Mouse (Mus musculus) ES-Bruce4 (cell line): ENCODE data around the gene Tenm4. TPM values are rescaled to one million over a fixed set of nuclear protein-coding genes. Genes with fewer than 3 reads are reported as not detected.

ENCODE experiments used
- H3K27ac ChIP-seq: 2 replicates; pipeline ENCODE4 v1.5.1; 2012; ENCODE audit warnings: low read length, inconsistent platforms; ENCODE audit not compliant: insufficient read depth
- H3K27me3 ChIP-seq: 2 replicates; pipeline ENCODE4 v1.6.1; 2012; ENCODE audit warnings: mild to moderate bottlenecking, low read length, inconsistent platforms; ENCODE audit not compliant: control insufficient read depth, poor library complexity, insufficient read depth, severe bottlenecking
- H3K36me3 ChIP-seq: 2 replicates; pipeline ENCODE4 v1.6.1; 2012; ENCODE audit warnings: inconsistent platforms, mild to moderate bottlenecking, low read length, moderate library complexity; ENCODE audit not compliant: control insufficient read depth, poor library complexity, insufficient read depth, severe bottlenecking
- H3K4me1 ChIP-seq: one replicate; pipeline ENCODE4 v1.8.1; 2011; ENCODE audit warnings: low read length; ENCODE audit not compliant: control insufficient read depth, insufficient read depth
- H3K4me3 ChIP-seq: 2 replicates; pipeline ENCODE4 v1.5.1; 2011; ENCODE audit warnings: low read depth, mild to moderate bottlenecking, low read length
- H3K9ac ChIP-seq: 2 replicates; pipeline ENCODE4 v1.6.1; 2012; ENCODE audit warnings: low read depth, mild to moderate bottlenecking, inconsistent platforms; ENCODE audit not compliant: poor library complexity, severe bottlenecking
- H3K9me3 ChIP-seq: replicated peaks from 2 replicates; pipeline ENCODE4 v1.6.1; 2012; ENCODE audit warnings: mild to moderate bottlenecking, low read length, inconsistent platforms; ENCODE audit not compliant: control insufficient read depth, poor library complexity, insufficient read depth, severe bottlenecking
- CTCF ChIP-seq: IDR thresholded peaks from one replicate; pipeline ENCODE4 v1.8.1; 2011; ENCODE audit warnings: low read depth, low read length
- EP300 ChIP-seq: IDR thresholded peaks from 2 replicates; pipeline ENCODE4 v1.6.1; 2011; ENCODE audit warnings: low read depth, low read length; ENCODE audit not compliant: insufficient read depth
- POLR2A ChIP-seq: IDR thresholded peaks from one replicate; pipeline ENCODE4 v1.8.1; 2011; ENCODE audit warnings: low read length; ENCODE audit not compliant: insufficient read depth
- polyA plus RNA-seq: library from polyadenylated mRNA; stranded (reverse); fragments of >200 nt; gene quantifications from 2 replicates; pipeline ENCODE4 v1.2.4, GENCODE M21; 2011; ENCODE audit warnings: low read depth; ENCODE audit not compliant: missing spikeins, insufficient read depth, insufficient read length

Tenm4 gene
- polyA plus RNA-seq, 1 experiment: 4.8 TPM

DNA sequence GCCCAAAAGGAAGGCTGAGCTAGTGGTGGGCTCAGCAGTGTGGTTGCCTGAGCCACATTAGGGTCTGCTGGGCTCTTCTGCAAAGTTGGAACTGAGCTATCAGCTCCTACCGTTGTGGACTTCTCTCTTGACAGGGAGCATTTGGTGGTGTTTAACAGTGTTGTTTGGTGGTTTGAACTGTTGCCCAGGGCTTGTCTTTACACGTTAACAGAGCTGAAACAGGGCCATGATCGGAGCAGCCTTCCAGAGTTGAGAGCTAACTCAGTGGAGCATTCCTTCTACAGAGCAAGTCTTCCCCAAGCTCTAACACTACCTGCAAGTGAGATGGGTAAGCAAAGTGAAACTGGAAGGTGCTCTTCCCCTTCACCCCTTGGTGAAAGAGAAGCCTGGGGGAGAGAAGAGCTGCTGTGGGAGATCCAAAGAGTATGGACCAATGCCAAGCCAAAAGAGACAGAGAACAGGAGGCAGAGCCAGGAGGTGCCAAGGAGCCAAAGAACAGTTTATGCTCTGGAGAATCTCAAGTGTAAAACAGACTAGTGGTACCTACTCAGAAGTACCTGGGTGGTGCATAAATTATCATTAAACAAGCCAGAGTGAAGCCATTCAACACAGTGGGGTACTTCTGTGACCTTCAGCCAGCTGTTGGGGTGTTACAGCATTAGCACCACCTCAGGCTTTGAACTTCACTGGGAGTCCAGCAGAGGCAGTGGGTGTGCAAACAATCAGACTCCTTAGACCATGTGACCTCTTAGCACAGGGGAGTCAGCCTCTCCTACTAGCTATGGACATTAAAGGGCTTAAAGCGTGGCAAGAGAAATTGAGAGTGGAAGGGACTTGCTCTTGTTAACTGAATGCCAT, 71.5 kb downstream of the Tenm4 start:
- H3K4me3 ChIP-seq: no peak overlapping the region
- TF ChIP-seq EP300 (peak; percentile 65; the same call in 1 of the 2 replicates), POLR2A (no peak)

DNA sequence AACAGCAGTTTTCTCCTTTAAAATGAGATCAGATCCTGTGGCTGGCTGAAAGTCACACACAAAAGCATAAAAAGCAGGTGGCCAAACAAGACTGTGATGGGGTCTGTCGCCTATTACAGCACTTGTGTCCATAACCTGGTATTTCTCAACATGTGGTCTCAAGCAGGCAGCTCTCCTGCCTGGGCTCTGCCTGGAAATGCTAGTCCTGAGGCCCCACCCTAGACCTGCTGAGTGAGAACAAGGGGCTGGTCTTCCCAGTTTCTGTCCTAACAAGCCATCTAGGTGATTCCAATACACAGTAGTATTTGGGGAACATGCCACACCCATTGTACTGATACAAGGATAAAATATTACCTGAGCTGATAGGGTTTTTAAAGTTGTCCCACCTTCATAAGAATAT, 73.8 kb downstream of the Tenm4 start:
- no peaks in the 10 kb centered on the region for H3K9me3 ChIP-seq
- no peaks in the 10 kb centered on the region for H3K27me3 ChIP-seq
- peak overlapping the region; percentile 82 for H3K27ac ChIP-seq
- TF ChIP-seq EP300 (peak; percentile 62; the same call in 1 of the 2 replicates), POLR2A (no peak), CTCF (no peak)
- no peak overlapping the region for H3K4me3 ChIP-seq
- H3K4me1 ChIP-seq: no peaks in the 10 kb centered on the region
- H3K36me3 ChIP-seq: no peaks in the 10 kb centered on the region
- H3K9ac ChIP-seq: 0 out of 2 replicates have a peak overlapping the region, but pooled peaks have one; percentile 21

More for the DNA sequence above, 71.5 kb downstream of the Tenm4 start:
- no peak overlapping the region for H3K9ac ChIP-seq
- peak overlapping the region; percentile 48 for H3K27ac ChIP-seq
- H3K36me3 ChIP-seq: no peaks in the 10 kb centered on the region
- H3K9me3 ChIP-seq: no peaks in the 10 kb centered on the region
- no peaks in the 10 kb centered on the region for H3K4me1 ChIP-seq
- no peaks in the 10 kb centered on the region for H3K27me3 ChIP-seq

DNA sequence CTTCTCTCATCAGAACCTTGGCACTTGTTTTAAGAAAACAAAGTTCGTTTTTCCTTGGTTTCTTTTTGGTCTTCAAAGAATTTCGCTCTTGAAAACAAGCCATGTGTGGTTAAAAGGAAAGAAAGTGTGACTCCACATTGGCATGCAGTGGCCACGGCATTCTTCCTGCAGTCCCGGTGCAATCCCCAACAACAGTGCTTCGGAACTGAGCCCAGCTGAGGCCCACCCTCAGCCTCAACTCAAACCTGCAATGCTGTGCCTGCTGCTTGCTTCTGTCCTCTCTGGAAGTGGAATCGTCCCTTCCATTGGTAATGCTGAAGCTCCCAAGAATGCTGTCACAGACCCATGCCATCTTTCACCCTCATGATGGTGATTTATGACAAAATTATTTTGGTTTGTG, 88.6 kb downstream of the Tenm4 start:
- Histone ChIP-seq H3K27ac (no peak overlapping the region), H3K9ac (no peak overlapping the region), H3K4me1 (no peaks in the 10 kb centered on the region), H3K36me3 (no peaks in the 10 kb centered on the region), H3K4me3 (no peak overlapping the region), H3K27me3 (no peaks in the 10 kb centered on the region), H3K9me3 (no peaks in the 10 kb centered on the region; the same call in 1 of the 2 replicates)
- TF ChIP-seq CTCF (no peak), POLR2A (no peak), EP300 (no peak)

DNA sequence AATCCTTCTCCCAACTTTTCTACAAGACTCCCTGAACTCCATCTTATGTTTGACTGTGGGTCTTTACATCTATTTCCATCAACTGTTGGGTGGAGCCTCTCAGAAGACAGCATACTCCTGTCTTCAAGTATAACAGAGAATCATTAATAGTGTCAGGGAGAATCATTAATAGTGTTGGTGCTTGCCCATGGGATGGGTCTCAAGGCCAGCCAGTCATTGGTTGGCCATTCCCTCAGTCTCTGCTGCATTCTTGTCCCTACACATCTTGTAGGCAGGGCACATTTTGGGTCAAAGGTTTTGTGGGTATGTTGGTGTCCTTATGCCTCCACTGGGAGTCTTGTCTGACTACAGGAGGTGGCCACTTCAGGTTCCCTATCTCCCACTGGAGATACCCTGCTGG, 91.1 kb downstream of the Tenm4 start:
- Histone ChIP-seq H3K36me3 (no peaks in the 10 kb centered on the region), H3K4me1 (no peaks in the 10 kb centered on the region), H3K27ac (no peak overlapping the region), H3K27me3 (no peaks in the 10 kb centered on the region), H3K9ac (no peak overlapping the region), H3K4me3 (no peak overlapping the region), H3K9me3 (no peaks in the 10 kb centered on the region; the same call in 1 of the 2 replicates)
- no peak for TF ChIP-seq POLR2A
- no peak for TF ChIP-seq CTCF

DNA sequence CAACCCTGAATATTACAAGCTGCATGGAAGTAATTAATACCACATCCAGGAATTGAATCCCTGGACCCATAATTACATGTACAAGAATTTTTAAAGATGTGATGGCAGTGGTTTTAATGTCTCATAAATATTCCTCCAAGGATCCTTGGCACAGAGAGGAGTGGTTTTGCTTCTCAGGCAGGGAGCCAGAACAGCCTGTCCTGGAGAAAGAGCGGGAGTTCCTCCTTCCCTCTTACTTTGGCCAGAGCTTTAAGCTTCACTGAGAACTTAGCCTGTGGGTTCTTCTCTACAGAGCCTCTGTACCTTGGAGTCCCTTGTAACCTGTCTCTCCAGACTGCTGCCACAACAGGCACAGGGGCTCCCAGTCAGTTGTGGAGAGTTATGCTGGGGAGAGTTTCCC, 94.9 kb downstream of the Tenm4 start:
- H3K36me3 ChIP-seq: no peaks in the 10 kb centered on the region
- no peak for TF ChIP-seq POLR2A
- TF ChIP-seq CTCF: no peak
- no peak for TF ChIP-seq EP300
- no peak overlapping the region for H3K27ac ChIP-seq
- H3K27me3 ChIP-seq: no peaks in the 10 kb centered on the region
- no peak overlapping the region for H3K9ac ChIP-seq
- no peaks in the 10 kb centered on the region for H3K4me1 ChIP-seq
- no peaks in the 10 kb centered on the region; the same call in 1 of the 2 replicates for H3K9me3 ChIP-seq
- no peak overlapping the region for H3K4me3 ChIP-seq

DNA sequence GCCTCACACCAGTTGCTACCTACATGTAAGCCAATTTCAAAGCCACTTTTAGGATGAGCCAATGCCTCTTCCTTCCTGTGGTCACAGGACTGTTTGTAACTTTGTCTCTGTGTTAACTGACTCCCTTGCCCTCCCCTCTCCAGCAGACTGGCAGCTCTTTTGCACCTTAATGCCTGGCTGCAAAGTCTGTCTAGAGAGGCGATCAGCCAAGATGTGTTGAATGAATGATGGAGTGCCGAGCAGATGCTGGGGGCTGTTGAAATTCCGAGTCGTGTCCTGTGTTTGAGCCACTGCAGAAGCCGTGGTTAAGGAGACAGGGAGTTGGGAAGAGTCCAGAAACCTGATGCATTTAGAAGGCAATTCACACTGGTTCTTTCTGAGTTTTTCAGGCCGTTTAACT, 96.2 kb downstream of the Tenm4 start:
- Histone ChIP-seq H3K36me3 (no peaks in the 10 kb centered on the region), H3K27ac (no peak overlapping the region), H3K4me1 (peaks cover 1% of the 10 kb centered on the region), H3K9me3 (no peaks in the 10 kb centered on the region; the same call in 1 of the 2 replicates), H3K4me3 (no peak overlapping the region), H3K9ac (no peak overlapping the region), H3K27me3 (no peaks in the 10 kb centered on the region)
- TF ChIP-seq CTCF (no peak), EP300 (no peak), POLR2A (no peak)
